Mouse (Mus musculus) liver, embryonic 11.5 days (tissue): ENCODE measurements around the gene Tnnt3. TPM values are rescaled to one million over a fixed set of nuclear protein-coding genes. Genes with fewer than 3 reads are reported as not detected.

ENCODE experiments used
- ATAC-seq: fragments of 200-750 bp; cut with Nextera tagmentation; replicated peaks from 2 replicates; pipeline ENCODE4 v1.8.0; 2017; ENCODE audit warnings: moderate number of reproducible peaks, mild to moderate bottlenecking, moderate TSS enrichment, moderate library complexity; ENCODE audit not compliant: low FRiP score
- DNase-seq: peaks from one replicate; pipeline ENCODE4 v3.0.0-alpha.2; 2017; ENCODE audit warnings: low spot score
- H3K27ac ChIP-seq: fragments of 300-500 bp; sonication (generic); 2 replicates; pipeline ENCODE4 v1.5.1; 2014; ENCODE audit warnings: mild to moderate bottlenecking, low read depth, low read length, control low read depth
- H3K27me3 ChIP-seq: fragments of 300-500 bp; sonication (generic); replicated peaks from 2 replicates; pipeline ENCODE4 v1.6.1; 2014; ENCODE audit warnings: low read length, mixed read lengths; ENCODE audit not compliant: control insufficient read depth, insufficient read depth
- H3K36me3 ChIP-seq: fragments of 300-500 bp; sonication (generic); 2 replicates; pipeline ENCODE4 v1.6.1; 2014; ENCODE audit warnings: mild to moderate bottlenecking, low read length, moderate library complexity, mixed read lengths; ENCODE audit not compliant: control insufficient read depth, insufficient read depth
- H3K4me1 ChIP-seq: fragments of 300-500 bp; sonication (generic); replicated peaks from 2 replicates; pipeline ENCODE4 v1.6.1; 2014; ENCODE audit warnings: low read length, mixed read lengths; ENCODE audit not compliant: control insufficient read depth, insufficient read depth
- H3K4me2 ChIP-seq: fragments of 300-500 bp; sonication (generic); 2 replicates; pipeline ENCODE4 v1.6.1; 2014; ENCODE audit warnings: mild to moderate bottlenecking, control low read depth, moderate library complexity
- H3K4me3 ChIP-seq: fragments of 300-500 bp; sonication (generic); 2 replicates; pipeline ENCODE4 v1.5.1; 2014; ENCODE audit warnings: low read depth, low read length, control low read depth
- H3K9ac ChIP-seq: fragments of 300-500 bp; sonication (generic); 2 replicates; pipeline ENCODE4 v1.6.1; 2014; ENCODE audit warnings: low read depth, low read length, control low read depth
- H3K9me3 ChIP-seq: fragments of 300-500 bp; sonication (generic); 2 replicates; pipeline ENCODE4 v1.6.1; 2016; ENCODE audit warnings: low read length, inconsistent platforms, mixed read lengths; ENCODE audit not compliant: control insufficient read depth
- WGBS: fragments of 180-500 bp; shearing (Covaris S2); extraction: QIAGEN DNeasy Blood & Tissue Kit; methylation state at CpG from one replicate; pipeline ENCODE4 v1.1.7; 2014; 5-methylcytosine and 5-hydroxymethylcytosine counted together
- polyA plus RNA-seq: library from polyadenylated mRNA; unstranded; fragments of >200 nt; fragmentation: Nextera tagmentation; extraction: Ambion mirVana; gene quantifications from 2 replicates; pipeline ENCODE4 v1.2.1, GENCODE M21; 2014

Gene Tnnt3
- polyA plus RNA-seq, 1 experiment from 2014 or later: 2.4 TPM

DNA sequence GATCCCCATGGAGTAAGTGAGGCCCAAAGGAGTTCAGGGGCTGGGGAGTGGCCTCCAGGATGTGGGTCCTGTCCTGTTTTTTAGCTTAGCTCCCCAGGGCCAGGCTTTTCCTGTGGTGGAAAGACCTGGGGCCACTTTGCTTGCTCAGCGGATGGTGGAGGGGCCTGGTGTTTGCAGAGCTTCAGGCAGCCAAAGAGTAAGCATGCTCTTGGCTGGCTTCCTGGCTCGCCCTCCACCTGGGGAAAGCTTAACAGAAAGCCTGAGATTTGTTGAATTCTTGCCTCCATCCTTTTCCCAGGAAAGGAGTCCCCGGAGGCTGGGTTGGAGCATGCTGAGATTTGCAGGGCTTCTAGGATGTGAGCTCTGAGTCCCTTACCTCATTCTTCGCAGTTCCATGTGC is 36.5 kb downstream of the Tnnt3 start:
- Histone ChIP-seq H3K27me3 (no peaks in the 10 kb centered on the region), H3K27ac (peak overlapping the region; percentile 95), H3K4me1 (peaks cover 62% of the 10 kb centered on the region), H3K4me2 (no peak overlapping the region), H3K36me3 (peaks cover 2% of the 10 kb centered on the region), H3K4me3 (no peak overlapping the region), H3K9me3 (no peaks in the 10 kb centered on the region), H3K9ac (no peak overlapping the region)
- DNase-seq: no peak
- 80% methylated on average over 4 of the region's 4 CpGs for WGBS
- no peak for ATAC-seq

DNA sequence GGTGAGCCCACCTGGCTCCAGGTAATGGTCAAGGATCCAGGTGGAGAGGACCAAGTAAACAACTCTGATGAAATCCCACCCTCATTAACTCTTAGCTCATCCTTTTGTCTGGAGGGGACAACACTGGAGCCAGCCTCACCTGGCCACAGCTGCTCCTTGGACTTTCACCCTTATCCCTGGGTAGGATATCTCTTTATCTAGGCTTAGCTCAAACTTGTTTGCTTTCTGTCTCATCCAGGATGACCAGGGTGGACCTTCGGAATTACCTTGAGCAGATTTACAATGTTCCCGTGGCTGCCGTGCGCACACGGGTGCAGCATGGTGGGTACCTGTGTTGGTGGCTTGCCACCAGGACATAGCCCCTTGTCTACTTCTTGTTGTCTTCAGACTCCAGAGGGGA is 37.2 kb downstream of the Tnnt3 start:
- Histone ChIP-seq H3K9ac (no peak overlapping the region), H3K27ac (peak overlapping the region; percentile 95; the same call in 1 of the 2 replicates), H3K27me3 (no peaks in the 10 kb centered on the region), H3K9me3 (no peaks in the 10 kb centered on the region), H3K4me1 (peaks cover 68% of the 10 kb centered on the region), H3K36me3 (peaks cover 2% of the 10 kb centered on the region), H3K4me2 (no peak overlapping the region), H3K4me3 (no peak overlapping the region)
- 90% methylated on average over 5 of the region's 5 CpGs for WGBS
- DNase-seq (no peak), ATAC-seq (no peak)

DNA sequence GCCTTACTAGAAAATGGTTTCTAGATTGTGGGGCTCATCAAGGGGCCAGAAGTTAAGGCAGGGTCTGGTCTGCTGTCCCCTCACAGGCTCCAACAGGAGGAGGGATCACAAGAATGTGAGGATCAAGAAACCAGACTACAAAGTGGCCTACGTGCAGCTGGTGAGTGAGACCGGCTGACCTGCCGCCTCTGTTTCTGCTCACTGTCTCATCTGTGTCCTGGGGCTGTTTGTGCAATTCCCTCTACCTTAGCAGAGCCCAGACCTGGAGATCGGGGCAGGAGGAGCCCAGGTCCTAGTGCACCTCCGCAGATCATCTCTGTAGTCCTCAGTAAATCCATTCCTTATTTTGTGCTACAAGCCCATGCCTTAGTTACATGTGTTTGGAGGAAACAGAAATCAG is 38.5 kb downstream of the Tnnt3 start:
- no peak for DNase-seq
- Histone ChIP-seq H3K9ac (no peak overlapping the region), H3K4me2 (no peak overlapping the region), H3K27me3 (no peaks in the 10 kb centered on the region), H3K27ac (peak overlapping the region; percentile 73), H3K4me1 (peaks cover 81% of the 10 kb centered on the region), H3K36me3 (peaks cover 2% of the 10 kb centered on the region), H3K9me3 (no peaks in the 10 kb centered on the region), H3K4me3 (no peak overlapping the region)
- no peak for ATAC-seq
- 70% methylated on average over 5 of the region's 5 CpGs for WGBS

DNA sequence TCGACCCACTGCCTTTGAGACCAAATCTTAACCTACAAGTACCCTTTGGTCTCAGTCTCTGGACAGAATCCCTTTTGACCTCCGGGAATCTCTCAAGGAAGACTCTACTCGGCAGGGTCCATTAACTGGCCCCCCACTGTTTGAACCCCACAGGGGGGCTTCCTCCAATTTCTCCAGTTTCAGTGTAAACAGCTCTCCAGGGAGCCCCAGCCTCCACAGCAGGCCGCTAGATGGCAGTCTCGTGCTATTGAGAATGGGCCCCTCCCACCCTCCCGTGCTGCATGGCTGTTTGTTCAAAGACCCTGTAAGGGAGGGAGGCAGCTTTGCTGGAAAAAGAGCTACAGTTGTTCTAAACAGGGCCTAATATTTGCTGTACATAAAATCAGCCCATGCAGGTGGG is 39.2 kb downstream of the Tnnt3 start:
- no peak overlapping the region for H3K4me3 ChIP-seq
- H3K36me3 ChIP-seq: peaks cover 2% of the 10 kb centered on the region
- H3K4me1 ChIP-seq: peaks cover 82% of the 10 kb centered on the region
- peak overlapping the region; percentile 73 for H3K27ac ChIP-seq
- peak; percentile 85 for DNase-seq
- peak overlapping the region; percentile 58; the same call in 1 of the 2 replicates for H3K9ac ChIP-seq
- 0 out of 2 replicates have a peak overlapping the region, but pooled peaks have one; percentile 5 for H3K4me2 ChIP-seq
- H3K9me3 ChIP-seq: no peaks in the 10 kb centered on the region
- ATAC-seq: peak; percentile 52
- 13% methylated on average over 6 of the region's 6 CpGs for WGBS
- H3K27me3 ChIP-seq: no peaks in the 10 kb centered on the region

DNA sequence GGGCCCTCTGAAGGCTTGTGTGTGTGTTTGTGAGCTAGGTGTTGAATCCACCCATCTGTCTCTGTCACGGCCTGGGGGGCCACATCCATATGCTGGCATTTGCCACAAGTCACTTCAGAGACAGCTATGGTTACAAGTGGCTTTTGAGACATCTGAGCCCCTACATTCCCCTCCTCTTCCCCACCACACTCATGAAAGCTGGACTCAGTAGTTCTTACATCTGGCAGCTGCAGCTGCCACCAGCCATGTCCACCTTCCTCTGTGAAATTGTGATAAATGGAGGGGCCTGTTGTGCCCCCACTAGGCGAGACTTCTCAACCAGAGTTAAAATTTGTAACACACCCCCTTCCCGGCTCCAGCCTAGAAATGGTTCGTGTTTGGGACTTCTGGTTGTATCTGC is 39.7 kb downstream of the Tnnt3 start:
- Histone ChIP-seq H3K4me2 (0 out of 2 replicates have a peak overlapping the region, but pooled peaks have one; percentile 5), H3K27ac (peak overlapping the region; percentile 73), H3K4me1 (peaks cover 85% of the 10 kb centered on the region), H3K4me3 (no peak overlapping the region), H3K27me3 (no peaks in the 10 kb centered on the region), H3K36me3 (peaks cover 2% of the 10 kb centered on the region), H3K9ac (peak overlapping the region; percentile 58), H3K9me3 (no peaks in the 10 kb centered on the region)
- DNase-seq: no peak
- no peak for ATAC-seq
- 39% methylated on average over 4 of the region's 4 CpGs for WGBS

DNA sequence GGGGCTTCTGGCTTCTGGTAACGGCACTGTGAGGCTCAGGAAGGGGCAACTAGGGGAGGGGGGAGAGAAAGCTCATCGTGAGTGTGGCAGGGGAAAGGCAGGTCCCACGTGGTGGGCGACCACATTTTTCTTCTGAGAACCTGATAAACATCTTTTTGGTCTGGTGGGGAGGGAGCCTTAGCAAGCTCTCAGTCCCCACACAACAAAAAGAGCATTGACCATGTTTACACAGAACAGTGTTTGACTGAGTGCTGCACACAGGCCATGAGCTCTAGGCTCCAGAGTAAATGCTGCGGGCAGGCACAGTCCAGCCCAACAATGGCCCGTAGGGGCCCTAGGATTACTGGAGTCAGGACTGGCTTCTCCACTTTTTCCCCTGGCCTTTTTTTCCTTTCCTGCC is 40.1 kb downstream of the Tnnt3 start:
- Histone ChIP-seq H3K4me2 (no peak overlapping the region), H3K4me1 (peaks cover 81% of the 10 kb centered on the region), H3K9ac (peak overlapping the region; percentile 58; the same call in 1 of the 2 replicates), H3K36me3 (peaks cover 2% of the 10 kb centered on the region), H3K27me3 (no peaks in the 10 kb centered on the region), H3K9me3 (no peaks in the 10 kb centered on the region), H3K27ac (peak overlapping the region; percentile 73), H3K4me3 (no peak overlapping the region)
- DNase-seq (no peak), ATAC-seq (no peak)
- WGBS: 24% methylated on average over 6 of the region's 6 CpGs

DNA sequence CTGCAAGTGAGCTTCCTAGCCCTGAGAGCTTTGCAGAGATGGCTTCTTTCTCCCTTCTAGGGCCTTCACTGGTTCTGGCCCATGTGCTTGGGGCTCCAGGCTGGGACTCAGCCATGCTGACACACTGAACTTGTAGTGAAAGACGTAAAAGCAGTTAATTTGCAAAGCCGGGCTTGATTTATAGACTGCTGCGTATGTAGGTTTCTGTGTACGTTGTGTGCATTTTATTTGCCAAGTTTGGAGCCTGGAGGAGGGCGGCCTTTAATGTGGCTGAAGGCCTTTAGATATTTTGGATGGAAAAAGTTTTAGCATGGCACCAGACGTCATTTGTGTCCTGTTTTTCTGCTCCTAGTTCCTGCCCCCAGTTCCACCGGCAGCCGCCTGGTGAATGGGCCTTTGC is 41.2 kb downstream of the Tnnt3 start:
- Histone ChIP-seq H3K4me3 (no peak overlapping the region), H3K9me3 (no peaks in the 10 kb centered on the region), H3K27ac (peak overlapping the region; percentile 56), H3K27me3 (no peaks in the 10 kb centered on the region), H3K4me1 (peaks cover 70% of the 10 kb centered on the region), H3K36me3 (peaks cover 2% of the 10 kb centered on the region), H3K4me2 (no peak overlapping the region), H3K9ac (no peak overlapping the region)
- ATAC-seq: no peak
- DNase-seq: no peak
- 67% methylated on average over 8 of the region's 8 CpGs for WGBS

DNA sequence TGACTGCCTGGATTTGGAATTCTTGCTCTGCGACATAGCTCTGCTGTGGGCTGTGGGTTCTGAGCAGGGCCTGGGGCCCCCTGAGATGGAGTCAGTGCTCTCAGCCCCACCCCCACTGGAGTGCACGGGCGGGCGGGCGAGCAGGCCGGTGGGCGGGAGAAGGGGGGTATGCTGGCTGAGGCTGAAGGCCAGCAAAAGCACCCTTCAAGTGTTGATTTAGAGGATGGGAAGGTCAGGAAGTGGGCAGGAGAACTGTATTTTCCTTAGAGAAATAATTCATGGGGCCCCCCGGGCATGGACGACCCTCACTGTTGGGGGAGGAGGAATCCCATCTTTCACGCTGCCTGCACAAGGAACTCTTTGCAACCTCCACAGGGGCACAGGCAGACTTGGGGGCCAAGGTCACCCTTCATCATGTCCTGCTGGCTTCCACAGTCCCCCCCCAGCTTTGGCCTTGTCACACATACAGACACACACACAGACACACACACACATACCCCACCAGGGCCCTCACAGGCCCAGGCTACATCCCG is 44.2 kb downstream of the Tnnt3 start:
- WGBS: 37% methylated on average over 11 of the region's 11 CpGs
- Histone ChIP-seq H3K27ac (peak overlapping the region; percentile 60), H3K4me1 (peaks cover 53% of the 10 kb centered on the region), H3K9me3 (no peaks in the 10 kb centered on the region), H3K36me3 (no peaks in the 10 kb centered on the region; the same call in 1 of the 2 replicates), H3K4me3 (no peak overlapping the region), H3K4me2 (no peak overlapping the region), H3K27me3 (no peaks in the 10 kb centered on the region), H3K9ac (no peak overlapping the region)
- ATAC-seq: no peak
- DNase-seq: no peak

DNA sequence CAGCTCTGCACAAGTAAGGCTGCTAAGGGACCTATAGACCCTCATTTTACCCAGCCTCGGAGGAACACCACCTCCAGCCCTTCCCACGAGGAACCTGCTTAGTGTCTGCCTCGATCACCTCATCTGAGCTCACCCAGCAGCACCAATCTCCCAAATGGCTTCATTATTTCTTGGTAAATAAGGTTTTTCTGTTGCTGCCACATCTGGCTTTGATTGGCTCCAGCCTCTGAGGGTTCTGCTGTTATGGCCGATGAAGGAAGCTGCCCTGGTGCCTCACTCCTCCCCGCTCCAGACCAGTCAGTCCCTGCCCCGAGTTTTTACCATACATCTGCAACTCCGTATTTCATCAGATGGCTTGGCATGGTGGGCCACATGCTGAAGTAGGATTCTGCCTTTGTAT is 47.3 kb downstream of the Tnnt3 start:
- Histone ChIP-seq H3K4me1 (peaks cover 30% of the 10 kb centered on the region), H3K4me2 (no peak overlapping the region), H3K27me3 (no peaks in the 10 kb centered on the region), H3K27ac (no peak overlapping the region; the same call in 1 of the 2 replicates), H3K9ac (no peak overlapping the region), H3K9me3 (no peaks in the 10 kb centered on the region), H3K4me3 (no peak overlapping the region), H3K36me3 (no peaks in the 10 kb centered on the region)
- 69% methylated on average over 7 of the region's 7 CpGs for WGBS
- DNase-seq (no peak), ATAC-seq (no peak)
